Mouse (Mus musculus): ENCODE measurements around the gene Paqr5.

The Paqr5 gene

GRCm38 (mm10) chr9:61910526-61911256, 116.0 kb downstream of the Paqr5 start:
- peak; percentile 31 to 71 for DNase-seq (ENCODE audit: low spot score in 2 of 2)

GRCm38 (mm10) chr9:61909633-61910032, 117.0 kb downstream of the Paqr5 start:
- no peak for DNase-seq (ENCODE audit: low spot score in 2 of 2)

GRCm38 (mm10) chr9:61908832-61909407, 117.7 kb downstream of the Paqr5 start:
- no peak for DNase-seq (ENCODE audit: low spot score in 2 of 2)

GRCm38 (mm10) chr9:61908341-61908740, 118.3 kb downstream of the Paqr5 start:
- DNase-seq (ENCODE audit: low spot score in 2 of 2), result no peak

- no peak for DNase-seq (ENCODE audit: low spot score in 2 of 2)
Measured at GRCm38 (mm10) chr9:61907621-61908295, 118.9 kb downstream of the Paqr5 start.

- peak; percentile 68 to 82 for DNase-seq (ENCODE audit: low spot score in 2 of 2)
Measured at GRCm38 (mm10) chr9:61906912-61907311, 119.7 kb downstream of the Paqr5 start.

- no peak for DNase-seq (ENCODE audit: low spot score in 2 of 2)
Measured at GRCm38 (mm10) chr9:61905576-61905975, 121.1 kb downstream of the Paqr5 start.

GRCm38 (mm10) chr9:61904201-61904600, 122.5 kb downstream of the Paqr5 start:
- no peak for DNase-seq (ENCODE audit: low spot score in 2 of 2)
